Mouse (Mus musculus) heart, embryonic 14.5 days (tissue): ENCODE results near the gene Sdk2. TPM values are rescaled to one million over a fixed set of nuclear protein-coding genes. Genes with fewer than 3 reads are reported as not detected.
A peak's percentile ranks its signal among the peaks of the same experiment; 100 is the strongest.

ENCODE experiments used
- ATAC-seq: fragments of 200-750 bp; cut with Nextera tagmentation; 2 replicates; pipeline ENCODE4 v1.8.0; 2017; ENCODE audit warnings: low read depth, moderate TSS enrichment; ENCODE audit not compliant: insufficient number of reproducible peaks, insufficient read depth, low FRiP score
- H3K27ac ChIP-seq, 2 experiments: fragments of 200-500 bp in 1 of 2; fragments of 300-500 bp in 1 of 2; sonication (generic) in 1 of 2; replicated peaks in 1 of 2; 2 replicates each; pipeline ENCODE4 v1.5.1; 2012 to 2014; ENCODE audit warnings: low read depth in 2 of 2, low read length in 2 of 2, control low read depth in 1 of 2, mild to moderate bottlenecking in 1 of 2, mixed read lengths in 1 of 2; ENCODE audit not compliant: control insufficient read depth in 1 of 2, insufficient read depth in 1 of 2
- H3K27me3 ChIP-seq: fragments of 300-500 bp; sonication (generic); 2 replicates; pipeline ENCODE4 v1.6.1; 2014; ENCODE audit warnings: mild to moderate bottlenecking, low read length, control low read depth; ENCODE audit not compliant: control insufficient read depth, insufficient read depth
- H3K36me3 ChIP-seq: fragments of 300-500 bp; sonication (generic); 2 replicates; pipeline ENCODE4 v1.6.1; 2014; ENCODE audit warnings: mild to moderate bottlenecking, control low read depth, low read length, mixed read lengths; ENCODE audit not compliant: control insufficient read depth, insufficient read depth
- H3K4me1 ChIP-seq, 2 experiments: fragments of 200-500 bp in 1 of 2; fragments of 300-500 bp in 1 of 2; sonication (generic) in 1 of 2; 2 replicates each; pipeline ENCODE4 v1.6.1; 2012 to 2014; ENCODE audit warnings: low read length in 2 of 2, control low read depth in 1 of 2, mixed read lengths in 1 of 2; ENCODE audit not compliant: control insufficient read depth in 2 of 2, insufficient read depth in 2 of 2
- H3K4me2 ChIP-seq: fragments of 300-500 bp; sonication (generic); 2 replicates; pipeline ENCODE4 v1.6.1; 2014; ENCODE audit warnings: mild to moderate bottlenecking, low read length
- H3K4me3 ChIP-seq, 2 experiments: fragments of 200-500 bp in 1 of 2; fragments of 300-500 bp in 1 of 2; sonication (generic) in 1 of 2; 2 replicates each; pipeline ENCODE4 v1.5.1; 2012 to 2014; ENCODE audit warnings: low read length in 2 of 2, mild to moderate bottlenecking in 2 of 2, control low read depth in 1 of 2, low read depth in 1 of 2, moderate library complexity in 1 of 2; ENCODE audit not compliant: control insufficient read depth in 1 of 2, insufficient read depth in 1 of 2
- H3K9ac ChIP-seq: fragments of 300-500 bp; sonication (generic); 2 replicates; pipeline ENCODE4 v1.6.1; 2014; ENCODE audit warnings: mild to moderate bottlenecking, low read length
- H3K9me3 ChIP-seq: fragments of 300-500 bp; sonication (generic); 2 replicates; pipeline ENCODE4 v1.6.1; 2016; ENCODE audit warnings: low read length, control low read depth; ENCODE audit not compliant: control insufficient read depth
- WGBS: fragments of 180-500 bp; shearing (Covaris S2); extraction: QIAGEN DNeasy Blood & Tissue Kit; methylation state at CpG from one replicate; pipeline ENCODE4 v1.1.7; 2014; 5-methylcytosine and 5-hydroxymethylcytosine counted together
- polyA plus RNA-seq: library from polyadenylated mRNA; unstranded; fragments of >200 nt; fragmentation: Nextera tagmentation; extraction: Ambion mirVana; gene quantifications from 2 replicates; pipeline ENCODE4 v1.2.1, GENCODE M21; 2014

Sdk2 gene
- polyA plus RNA-seq, 1 experiment from 2014 or later = 2.4 TPM

GRCm38 (mm10) chr11:113811546-113812339 is 255.1 kb downstream of the Sdk2 start:
- no peaks in the 10 kb centered on the region for H3K36me3 ChIP-seq
- H3K9ac ChIP-seq = peak overlapping the region; percentile 58; the same call in 1 of the 2 replicates
- H3K4me1 ChIP-seq = peaks cover 11 to 12% of the 10 kb centered on the region in 2 experiments
- H3K9me3 ChIP-seq = no peaks in the 10 kb centered on the region
- peak overlapping the region; percentile 55 for H3K4me2 ChIP-seq
- H3K27ac ChIP-seq = peak overlapping the region in 1 of 2 experiments; percentile 16; a peak in 1 of 4 replicates
- WGBS = 20% methylated on average over 20 of the region's 20 CpGs
- ATAC-seq = no peak
- H3K27me3 ChIP-seq = no peaks in the 10 kb centered on the region
- H3K4me3 ChIP-seq = peak overlapping the region; percentile 1 to 2; a peak in 2 of 4 replicates

GRCm38 (mm10) chr11:113810638-113811545 is 256.0 kb downstream of the Sdk2 start:
- Histone ChIP-seq H3K4me1 (peaks cover 13 to 16% of the 10 kb centered on the region in 2 experiments), H3K27me3 (no peaks in the 10 kb centered on the region), H3K4me2 (peak overlapping the region; percentile 55), H3K9ac (no peak overlapping the region), H3K9me3 (no peaks in the 10 kb centered on the region), H3K36me3 (no peaks in the 10 kb centered on the region), H3K27ac (no peak overlapping the region), H3K4me3 (peak overlapping the region in 1 of 2 experiments; percentile 1; a peak in 2 of 4 replicates)
- WGBS = 51% methylated on average over 24 of the region's 24 CpGs
- no peak for ATAC-seq

GRCm38 (mm10) chr11:113807086-113807485 is 259.8 kb downstream of the Sdk2 start:
- H3K4me3 ChIP-seq = no peak overlapping the region
- H3K36me3 ChIP-seq = no peaks in the 10 kb centered on the region
- H3K9me3 ChIP-seq = no peaks in the 10 kb centered on the region
- H3K9ac ChIP-seq = no peak overlapping the region
- peak; percentile 58; the same call in 1 of the 2 replicates for ATAC-seq
- no peak overlapping the region for H3K4me2 ChIP-seq
- 19% methylated on average over 9 of the region's 9 CpGs for WGBS
- H3K4me1 ChIP-seq = peaks cover 24 to 27% of the 10 kb centered on the region in 2 experiments
- no peaks in the 10 kb centered on the region for H3K27me3 ChIP-seq
- H3K27ac ChIP-seq = no peak overlapping the region

DNA sequence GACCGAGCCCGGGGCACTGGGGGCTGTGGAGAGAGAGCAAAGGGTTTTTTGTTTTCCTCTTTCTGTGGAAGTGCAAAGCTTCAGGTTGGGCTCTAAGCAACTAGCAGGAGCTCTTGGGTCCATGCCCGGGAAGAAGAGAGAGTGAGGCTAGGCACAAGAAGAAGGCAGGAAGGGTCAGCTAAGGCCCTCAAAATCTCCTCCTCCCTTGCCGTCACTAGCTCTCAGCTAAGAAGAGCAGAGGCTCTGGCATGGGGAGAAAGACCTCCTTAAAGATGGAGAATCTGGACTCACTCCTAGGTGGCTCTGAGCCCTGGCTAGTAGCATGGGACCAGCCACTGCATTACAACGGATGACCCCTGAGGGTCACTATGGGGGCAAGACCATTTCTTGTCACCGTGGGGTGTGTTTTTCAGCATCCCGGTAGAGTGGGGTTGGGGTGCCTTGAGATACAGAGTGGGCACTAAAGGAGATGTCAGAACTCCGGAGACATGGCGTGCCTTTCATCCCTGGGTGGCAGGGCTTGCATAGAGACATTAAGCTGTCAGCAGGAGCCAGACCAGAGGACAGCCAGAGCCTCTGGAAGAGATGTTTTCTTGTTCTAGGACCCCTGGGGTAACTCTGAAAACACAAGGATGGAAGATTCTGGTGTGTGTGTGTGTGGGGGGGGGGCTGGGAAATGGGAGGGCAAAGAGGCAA is 260.3 kb downstream of the Sdk2 start:
- Histone ChIP-seq H3K9ac (no peak overlapping the region), H3K9me3 (no peaks in the 10 kb centered on the region), H3K27ac (no peak overlapping the region), H3K27me3 (no peaks in the 10 kb centered on the region), H3K4me3 (no peak overlapping the region), H3K4me1 (peaks cover 27 to 28% of the 10 kb centered on the region in 2 experiments), H3K4me2 (no peak overlapping the region), H3K36me3 (no peaks in the 10 kb centered on the region)
- ATAC-seq = no peak
- 40% methylated on average over 9 of the region's 9 CpGs for WGBS

DNA sequence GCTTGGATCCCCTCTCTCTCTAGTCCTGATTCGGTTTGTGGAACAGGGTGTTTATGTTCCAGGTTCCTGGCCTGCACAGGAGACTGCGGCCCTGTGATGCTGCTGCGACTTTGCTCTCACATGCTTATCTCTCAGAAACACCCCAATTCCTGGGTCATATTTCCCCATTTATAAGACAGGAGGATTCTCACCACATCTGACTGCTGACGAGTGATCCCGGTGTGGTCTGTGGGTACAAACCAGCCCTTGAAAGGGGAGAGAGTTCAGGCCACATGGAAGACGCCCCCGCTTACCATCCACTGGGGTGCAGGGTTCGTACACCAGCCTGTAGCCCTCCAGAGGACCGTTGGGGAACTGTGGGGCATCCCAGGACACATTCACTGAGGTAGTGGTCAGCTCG is 260.9 kb downstream of the Sdk2 start:
- Histone ChIP-seq H3K4me1 (peaks cover 24 to 26% of the 10 kb centered on the region in 2 experiments), H3K4me2 (no peak overlapping the region), H3K9ac (no peak overlapping the region), H3K4me3 (no peak overlapping the region), H3K36me3 (no peaks in the 10 kb centered on the region), H3K27me3 (no peaks in the 10 kb centered on the region), H3K27ac (no peak overlapping the region), H3K9me3 (no peaks in the 10 kb centered on the region)
- ATAC-seq = no peak
- 69% methylated on average over 10 of the region's 10 CpGs for WGBS

- Histone ChIP-seq H3K27me3 (0 out of 2 replicates have a peak, but pooled peaks cover 3% of the 10 kb centered on the region), H3K4me1 (peaks cover 29 to 30% of the 10 kb centered on the region in 2 experiments), H3K27ac (no peak overlapping the region), H3K9me3 (no peaks in the 10 kb centered on the region), H3K4me2 (no peak overlapping the region), H3K4me3 (no peak overlapping the region), H3K9ac (no peak overlapping the region), H3K36me3 (no peaks in the 10 kb centered on the region)
- WGBS = 56% methylated on average over 9 of the region's 9 CpGs
- ATAC-seq = no peak
Measured at GRCm38 (mm10) chr11:113803321-113803941, 263.4 kb downstream of the Sdk2 start.
